Mouse (Mus musculus) embryonic fibroblast, embryonic 13.5 days (primary cell): Measurements from ENCODE around the gene Opn1mw. TPM values are rescaled to one million over a fixed set of nuclear protein-coding genes. Genes with fewer than 3 reads are reported as not detected.

Experiments used
- H3K27ac ChIP-seq: 2 replicates; pipeline ENCODE4 v1.5.1; 2012; ENCODE audit warnings: low read length, control low read depth, inconsistent platforms; ENCODE audit not compliant: insufficient read depth
- H3K4me1 ChIP-seq: 2 replicates; pipeline ENCODE4 v1.6.1; 2011; ENCODE audit warnings: low read length; ENCODE audit not compliant: control insufficient read depth, insufficient read depth
- H3K4me3 ChIP-seq: 2 replicates; pipeline ENCODE4 v1.5.1; 2011; ENCODE audit warnings: mild to moderate bottlenecking, control low read depth, low read length; ENCODE audit not compliant: insufficient read depth
- CTCF ChIP-seq: IDR thresholded peaks from 2 replicates; pipeline ENCODE4 v1.5.1; 2011; ENCODE audit warnings: mild to moderate bottlenecking, control low read depth, low read length, moderate library complexity, borderline replicate concordance; ENCODE audit not compliant: insufficient read depth
- POLR2A ChIP-seq: IDR thresholded peaks from 2 replicates; pipeline ENCODE4 v1.6.1; 2011; ENCODE audit warnings: low read depth, mild to moderate bottlenecking, control low read depth, low read length, moderate library complexity
- polyA plus RNA-seq: library from polyadenylated mRNA; stranded (reverse); fragments of >200 nt; gene quantifications from 2 replicates; pipeline ENCODE4 v1.2.4, GENCODE M21; 2011; ENCODE audit warnings: low read depth; ENCODE audit not compliant: missing spikeins, insufficient read length

Opn1mw gene
- not detected in 2 replicates for polyA plus RNA-seq

- TF ChIP-seq CTCF = no peak
- no peak for TF ChIP-seq POLR2A
- no peak within 1 kb of the TSS for H3K4me3 ChIP-seq
- no peak within 1 kb of the TSS for H3K27ac ChIP-seq
- H3K4me1 ChIP-seq = no peaks in the 10 kb centered on the region
These were observed at the start of gene Opn1mw for GRCm38 (mm10) chrX:74127164-74127563. Gene Opn1mw (plus strand): TSS chrX:74127464.

GRCm38 (mm10) chrX:74084276-74084837 lies 42.9 kb upstream of the Opn1mw start:
- TF ChIP-seq POLR2A = no peak
- TF ChIP-seq CTCF = no peak
- H3K4me1 ChIP-seq = no peaks in the 10 kb centered on the region
- peak overlapping the region; percentile 94 for H3K27ac ChIP-seq
- H3K4me3 ChIP-seq = peak overlapping the region; percentile 67

- Histone ChIP-seq H3K4me3 (peak overlapping the region; percentile 67), H3K27ac (peak overlapping the region; percentile 94), H3K4me1 (no peaks in the 10 kb centered on the region)
- no peak for TF ChIP-seq CTCF
- no peak; the same call in 1 of the 2 replicates for TF ChIP-seq POLR2A
These were observed 42.2 kb upstream of the Opn1mw start for GRCm38 (mm10) chrX:74084946-74085498.

- H3K4me1 ChIP-seq = no peaks in the 10 kb centered on the region
- TF ChIP-seq CTCF (no peak), POLR2A (peak; percentile 37)
- peak overlapping the region; percentile 67; the same call in 1 of the 2 replicates for H3K4me3 ChIP-seq
- H3K27ac ChIP-seq = 0 out of 2 replicates have a peak overlapping the region, but pooled peaks have one; percentile 15
These were observed 41.6 kb upstream of the Opn1mw start for GRCm38 (mm10) chrX:74085601-74086038.

GRCm38 (mm10) chrX:74095130-74095529 lies 32.1 kb upstream of the Opn1mw start:
- Histone ChIP-seq H3K4me1 (no peaks in the 10 kb centered on the region), H3K27ac (no peak overlapping the region), H3K4me3 (no peak overlapping the region)
- TF ChIP-seq CTCF (no peak), POLR2A (no peak)

GRCm38 (mm10) chrX:74103457-74104188 lies 23.6 kb upstream of the Opn1mw start:
- Histone ChIP-seq H3K27ac (no peak overlapping the region), H3K4me1 (no peaks in the 10 kb centered on the region), H3K4me3 (no peak overlapping the region)
- TF ChIP-seq POLR2A (no peak), CTCF (no peak)

- no peak overlapping the region for H3K4me3 ChIP-seq
- TF ChIP-seq POLR2A = no peak
- no peak for TF ChIP-seq CTCF
- no peak overlapping the region for H3K27ac ChIP-seq
- no peaks in the 10 kb centered on the region for H3K4me1 ChIP-seq
These were observed 21.3 kb upstream of the Opn1mw start for GRCm38 (mm10) chrX:74105916-74106315.

GRCm38 (mm10) chrX:74108747-74109146 lies 18.5 kb upstream of the Opn1mw start:
- Histone ChIP-seq H3K4me1 (no peaks in the 10 kb centered on the region), H3K27ac (no peak overlapping the region), H3K4me3 (no peak overlapping the region)
- TF ChIP-seq POLR2A = no peak
- TF ChIP-seq CTCF = no peak

GRCm38 (mm10) chrX:74114036-74114435 lies 13.2 kb upstream of the Opn1mw start:
- no peaks in the 10 kb centered on the region for H3K4me1 ChIP-seq
- H3K27ac ChIP-seq = no peak overlapping the region
- no peak overlapping the region for H3K4me3 ChIP-seq
- TF ChIP-seq POLR2A (no peak), CTCF (no peak)

- TF ChIP-seq POLR2A (no peak), CTCF (peak; percentile 13; the same call in 1 of the 2 replicates)
- H3K4me1 ChIP-seq = no peaks in the 10 kb centered on the region
- H3K4me3 ChIP-seq = no peak overlapping the region
- no peak overlapping the region for H3K27ac ChIP-seq
These were observed 11.8 kb upstream of the Opn1mw start for GRCm38 (mm10) chrX:74115511-74115910.
